Mouse (Mus musculus) Patski (cell line): ENCODE results near the gene Vmn1r55. TPM values are rescaled to one million over a fixed set of nuclear protein-coding genes. Genes with fewer than 3 reads are reported as not detected.

Experiments used
- ATAC-seq: fragments of 100-300 bp; one replicate; pipeline ENCODE4 v1.8.0; 2021
- CTCF ChIA-PET: fragments of 350-600 bp; sonication (Branson Sonifier 250); formaldehyde crosslinking; loops from one replicate; lab custom pipeline; 2022; ENCODE audit warnings: inconsistent platforms; lab: Charles Lee
- POLR2A ChIA-PET: fragments of 350-600 bp; sonication (Branson Sonifier 250); formaldehyde crosslinking; loops from one replicate; lab custom pipeline; 2022; ENCODE audit warnings: antibody characterized with exemption, inconsistent platforms; lab: Charles Lee
- DNase-seq: peaks from one replicate; pipeline ENCODE4 v3.0.0-alpha.2; 2011; ENCODE audit warnings: low read depth, low spot score
- H3K27me3 ChIP-seq: fragments of 371-371 bp; one replicate; pipeline ENCODE4 v1.5.1; 2021
- CTCF ChIP-seq: fragments of 100-300 bp; IDR thresholded peaks from one replicate; pipeline ENCODE4 v1.5.1; 2021
- in situ Hi-C: fragments of 300-500 bp; cut with MboI; formaldehyde crosslinking; loops from 3 replicates; pipeline ENCODE4 v1.11.1; 2018; ENCODE audit warnings: low pct_unique_long_range_greater_than_20kb, mixed read lengths
- polyA plus RNA-seq: library from polyadenylated mRNA; unstranded; gene quantifications from one replicate; pipeline ENCODE4 v1.2.3, GENCODE M21; 2021

The Vmn1r55 gene
- polyA plus RNA-seq, 1 experiment from 2014 or later = under 0.01 TPM

DNA sequence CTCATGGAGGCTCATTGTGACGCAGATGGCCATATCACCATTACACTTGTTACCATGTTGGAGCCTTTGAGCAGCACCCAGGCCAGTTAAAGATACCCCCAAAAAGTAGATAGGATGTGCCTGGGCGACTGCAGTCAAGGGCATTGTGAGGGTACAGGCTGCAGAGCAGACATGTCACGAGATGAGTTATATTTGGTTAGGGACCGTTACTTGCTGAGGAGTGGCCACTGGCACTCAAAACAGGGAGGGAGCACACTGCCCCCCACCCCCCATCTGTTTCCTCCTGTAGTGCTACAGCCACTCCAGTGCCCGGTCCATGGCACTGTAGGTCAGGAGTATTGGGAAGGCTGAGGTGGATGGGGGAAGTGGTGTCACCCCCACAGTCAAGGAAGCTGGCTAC, 50.7 kb downstream of the Vmn1r55 start:
- no peak for TF ChIP-seq CTCF
- ATAC-seq (no peak), DNase-seq (no peak)
- in situ Hi-C loops = loop anchor here (25.0 kb wide), 1 partner anchor 936 kb away; the partner anchor contains the start of genes Cdc42ep5 and Leng9
- ChIA-PET POLR2A (no interaction called here), CTCF (no interaction called here)
- no peaks in the 10 kb centered on the region for H3K27me3 ChIP-seq

DNA sequence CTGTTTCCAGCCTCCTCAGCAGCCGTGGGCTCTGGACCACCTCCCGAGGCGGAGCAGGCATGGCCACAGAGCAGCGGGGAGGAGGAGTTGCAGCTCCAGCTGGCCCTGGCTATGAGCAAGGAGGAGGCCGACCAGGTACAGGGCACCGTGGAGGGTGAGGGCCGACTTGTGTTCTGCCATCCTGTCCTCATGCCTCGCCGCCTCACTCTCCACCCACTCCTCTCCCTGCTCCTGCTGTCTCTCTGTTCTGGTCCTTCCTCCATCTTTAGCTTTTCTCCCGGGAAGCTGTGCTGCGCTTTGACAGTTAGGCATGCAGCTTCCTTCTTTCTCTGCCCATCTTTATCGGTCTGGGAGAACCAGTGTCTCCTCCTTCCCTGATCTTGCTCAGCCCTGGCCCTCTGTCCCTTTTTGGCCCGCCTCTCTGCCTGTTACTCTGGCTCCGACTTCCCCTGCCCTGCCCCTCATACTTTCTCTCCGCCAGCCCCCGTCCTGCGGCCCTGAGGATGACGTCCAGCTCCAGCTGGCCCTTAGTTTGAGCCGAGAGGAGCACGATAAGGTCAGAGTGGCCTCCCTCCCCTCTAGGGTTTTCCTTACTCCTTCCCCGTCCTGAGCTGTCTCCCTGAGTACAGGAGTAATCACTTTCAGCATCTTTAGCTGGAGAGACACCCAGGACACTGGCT, 56.5 kb downstream of the Vmn1r55 start:
- no peak for TF ChIP-seq CTCF
- in situ Hi-C loops = loop anchor here (25.0 kb wide), 1 partner anchor 931 kb away; the partner anchor contains the start of genes Cdc42ep5 and Leng9
- DNase-seq (no peak), ATAC-seq (no peak)
- POLR2A ChIA-PET = interaction anchor here (0.6 kb wide), 2 partner anchors 10 to 393 kb away, joined by 3 to 5 read pairs; no protein-coding TSS in a partner anchor
- H3K27me3 ChIP-seq = no peaks in the 10 kb centered on the region
- CTCF ChIA-PET = no interaction called here

DNA sequence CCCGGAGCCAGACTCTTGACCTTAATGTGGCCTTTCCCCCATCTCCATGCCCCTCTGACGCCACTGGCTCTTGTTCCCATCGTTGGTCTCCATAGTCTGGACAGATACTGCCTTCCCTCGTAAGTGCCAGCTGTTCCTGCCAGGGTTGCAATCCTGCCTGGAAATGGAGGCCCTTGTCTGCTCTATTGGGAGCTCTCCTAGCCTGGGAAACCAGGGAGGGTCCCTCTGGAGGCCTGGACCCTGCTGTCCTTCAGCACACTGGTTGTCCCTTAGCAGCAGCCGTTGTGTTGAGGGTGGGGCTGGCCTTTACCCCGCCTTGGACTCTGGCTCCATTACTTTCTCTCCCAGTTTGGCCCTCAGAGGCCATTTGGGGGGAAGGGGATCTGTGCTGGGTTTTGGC, 57.1 kb downstream of the Vmn1r55 start:
- POLR2A ChIA-PET = interaction anchor here (0.6 kb wide), 1 partner anchor 392 kb away, joined by 5 read pairs; no protein-coding TSS in a partner anchor
- ATAC-seq (no peak), DNase-seq (no peak)
- in situ Hi-C loops = loop anchor here (25.0 kb wide), 1 partner anchor 930 kb away; the partner anchor contains the start of genes Cdc42ep5 and Leng9
- CTCF ChIA-PET = no interaction called here
- H3K27me3 ChIP-seq = no peaks in the 10 kb centered on the region
- TF ChIP-seq CTCF = no peak

DNA sequence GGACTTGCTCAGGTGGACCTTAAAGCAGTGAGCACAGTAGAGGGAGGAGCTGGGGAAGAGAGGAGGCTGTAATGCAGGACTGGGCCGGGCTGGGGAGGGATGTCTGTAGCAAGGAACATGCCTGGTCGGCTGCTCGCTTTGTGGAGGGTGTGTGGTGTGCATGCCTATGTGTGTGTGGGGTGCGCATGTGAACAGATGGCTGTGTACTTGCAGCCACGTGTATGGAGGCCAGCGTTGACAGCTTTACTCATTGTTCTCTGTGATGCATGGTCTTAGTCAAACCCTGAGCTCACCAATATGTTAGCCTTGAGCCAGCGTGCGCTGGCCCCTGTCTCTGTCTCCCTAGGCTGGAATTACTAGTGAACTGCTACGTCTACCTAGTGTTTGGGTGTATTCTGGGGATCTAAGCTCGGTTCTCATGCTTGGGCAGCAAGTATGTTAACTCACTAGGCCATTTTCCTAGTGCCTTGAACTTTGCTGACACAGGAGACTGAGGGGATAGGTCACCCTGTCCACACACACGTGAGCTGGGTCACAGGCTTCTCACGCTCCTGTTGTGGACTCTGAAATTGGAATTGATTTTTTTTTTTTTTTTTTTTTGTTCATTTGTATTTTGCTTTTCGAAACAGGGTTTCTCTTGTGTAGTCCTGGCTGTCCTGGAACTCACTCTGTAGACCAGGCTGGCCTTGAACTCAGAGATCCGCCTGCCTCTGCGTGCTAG, 58.3 kb downstream of the Vmn1r55 start:
- TF ChIP-seq CTCF = no peak
- H3K27me3 ChIP-seq = no peaks in the 10 kb centered on the region
- DNase-seq (no peak), ATAC-seq (no peak)
- ChIA-PET CTCF (interaction anchor here (0.8 to 1.0 kb wide), 2 partner anchors 8 to 9 kb away, joined by 3 read pairs; no protein-coding TSS in a partner anchor), POLR2A (no interaction called here)
- in situ Hi-C loops = loop anchor here (25.0 kb wide), 1 partner anchor 929 kb away; the partner anchor contains the start of genes Cdc42ep5 and Leng9

DNA sequence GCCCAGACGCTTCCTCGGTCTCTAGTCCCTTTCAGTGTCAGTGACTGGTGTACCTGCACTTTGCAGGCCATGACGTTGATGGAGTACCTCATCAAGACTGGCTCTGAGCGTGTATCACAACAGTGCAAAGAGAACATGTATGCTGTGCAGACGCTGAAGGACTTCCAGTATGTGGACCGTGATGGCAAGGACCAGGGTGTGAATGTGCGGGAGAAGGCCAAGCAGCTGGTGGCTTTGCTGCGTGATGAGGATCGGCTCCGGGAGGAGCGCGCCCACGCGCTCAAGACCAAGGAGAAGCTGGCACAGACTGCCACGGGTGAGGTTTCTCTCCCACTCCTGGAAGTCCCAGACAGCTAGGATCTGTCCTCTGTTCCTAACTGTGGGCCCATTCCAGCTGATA, 59.6 kb downstream of the Vmn1r55 start:
- no peak for ATAC-seq
- H3K27me3 ChIP-seq = no peaks in the 10 kb centered on the region
- ChIA-PET POLR2A (no interaction called here), CTCF (no interaction called here)
- no peak for TF ChIP-seq CTCF
- DNase-seq = no peak
- in situ Hi-C loops = loop anchor here (25.0 kb wide), 1 partner anchor 928 kb away; the partner anchor contains the start of genes Cdc42ep5 and Leng9

DNA sequence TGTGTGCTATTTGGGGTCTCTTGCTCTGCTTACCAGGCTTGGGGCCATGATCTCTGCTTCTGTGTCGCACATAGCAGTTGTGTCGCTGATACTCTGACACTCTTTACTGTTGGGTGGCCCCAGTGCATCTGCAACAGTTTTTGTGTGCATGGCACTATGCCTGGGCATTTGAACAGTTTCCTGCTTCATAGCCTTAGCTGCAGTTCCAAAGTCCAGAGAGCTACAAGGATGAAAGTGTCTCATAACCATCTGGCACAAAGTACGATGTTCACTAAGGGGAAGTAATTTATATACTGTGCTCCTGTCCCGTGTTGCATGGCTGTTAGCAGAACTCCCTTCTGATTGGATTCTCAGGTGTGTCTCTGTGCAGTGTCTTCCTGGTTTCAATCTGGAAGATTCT, 61.6 kb downstream of the Vmn1r55 start:
- in situ Hi-C loops = loop anchor here (25.0 kb wide), 1 partner anchor 926 kb away; the partner anchor contains the start of genes Cdc42ep5 and Leng9
- ATAC-seq (no peak), DNase-seq (no peak)
- POLR2A ChIA-PET = interaction anchor here (0.6 kb wide), 1 partner anchor 25 kb away, joined by 3 read pairs; no protein-coding TSS in a partner anchor
- CTCF ChIA-PET = no interaction called here
- no peak for TF ChIP-seq CTCF
- H3K27me3 ChIP-seq = no peaks in the 10 kb centered on the region

DNA sequence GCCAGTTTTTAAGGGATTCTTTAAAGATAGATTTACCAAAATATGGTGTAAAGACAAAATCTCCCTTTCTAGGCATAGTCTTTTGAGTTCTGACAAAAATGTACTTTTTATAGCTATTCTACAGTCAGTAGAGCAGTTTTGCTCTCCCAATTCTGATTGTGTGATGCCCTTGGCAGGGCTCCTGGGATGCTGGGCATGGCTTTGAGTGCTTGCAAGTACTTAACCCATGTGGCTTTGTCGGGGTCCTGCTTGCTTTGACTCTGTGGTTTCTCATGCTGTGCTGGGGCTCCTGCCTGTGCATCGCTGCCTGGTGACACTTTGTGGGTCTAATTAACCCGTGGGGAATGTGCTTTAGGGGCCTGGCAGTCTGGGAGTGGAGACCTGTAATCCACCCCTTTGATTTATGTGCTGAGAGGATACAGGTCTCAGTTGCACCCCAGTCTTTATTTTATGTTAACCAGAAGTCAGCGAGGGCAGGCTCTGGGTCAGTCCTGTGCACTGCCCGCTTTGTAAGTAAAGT, 62.5 kb downstream of the Vmn1r55 start:
- in situ Hi-C loops = loop anchor here (25.0 kb wide), 1 partner anchor 925 kb away; the partner anchor contains the start of genes Cdc42ep5 and Leng9
- DNase-seq (no peak), ATAC-seq (no peak)
- ChIA-PET CTCF (interaction anchor here (0.6 kb wide), 2 partner anchors 10 to 22 kb away, joined by 3 to 4 read pairs; no protein-coding TSS in a partner anchor), POLR2A (no interaction called here)
- H3K27me3 ChIP-seq = no peaks in the 10 kb centered on the region
- no peak for TF ChIP-seq CTCF

DNA sequence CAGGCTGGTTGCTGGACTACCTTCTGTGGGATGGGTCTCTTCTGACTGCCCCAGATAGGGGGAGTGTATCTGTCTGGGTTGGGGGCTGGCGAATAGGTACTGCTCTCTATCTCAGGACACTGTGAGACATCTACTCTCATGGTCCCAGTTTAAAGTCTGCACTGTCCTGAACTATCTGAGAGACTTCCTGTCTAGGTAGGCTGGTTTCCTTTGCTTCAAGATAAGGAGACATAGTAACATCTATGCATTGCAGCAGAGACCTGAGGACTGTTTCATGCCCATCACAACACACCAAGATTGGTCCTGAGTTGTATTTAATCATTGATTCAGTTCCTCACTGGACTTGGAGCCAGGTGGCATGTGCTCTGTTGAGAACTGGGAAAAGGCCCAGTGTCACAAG, 64.0 kb downstream of the Vmn1r55 start:
- TF ChIP-seq CTCF = no peak
- no peaks in the 10 kb centered on the region for H3K27me3 ChIP-seq
- CTCF ChIA-PET = no interaction called here

DNA sequence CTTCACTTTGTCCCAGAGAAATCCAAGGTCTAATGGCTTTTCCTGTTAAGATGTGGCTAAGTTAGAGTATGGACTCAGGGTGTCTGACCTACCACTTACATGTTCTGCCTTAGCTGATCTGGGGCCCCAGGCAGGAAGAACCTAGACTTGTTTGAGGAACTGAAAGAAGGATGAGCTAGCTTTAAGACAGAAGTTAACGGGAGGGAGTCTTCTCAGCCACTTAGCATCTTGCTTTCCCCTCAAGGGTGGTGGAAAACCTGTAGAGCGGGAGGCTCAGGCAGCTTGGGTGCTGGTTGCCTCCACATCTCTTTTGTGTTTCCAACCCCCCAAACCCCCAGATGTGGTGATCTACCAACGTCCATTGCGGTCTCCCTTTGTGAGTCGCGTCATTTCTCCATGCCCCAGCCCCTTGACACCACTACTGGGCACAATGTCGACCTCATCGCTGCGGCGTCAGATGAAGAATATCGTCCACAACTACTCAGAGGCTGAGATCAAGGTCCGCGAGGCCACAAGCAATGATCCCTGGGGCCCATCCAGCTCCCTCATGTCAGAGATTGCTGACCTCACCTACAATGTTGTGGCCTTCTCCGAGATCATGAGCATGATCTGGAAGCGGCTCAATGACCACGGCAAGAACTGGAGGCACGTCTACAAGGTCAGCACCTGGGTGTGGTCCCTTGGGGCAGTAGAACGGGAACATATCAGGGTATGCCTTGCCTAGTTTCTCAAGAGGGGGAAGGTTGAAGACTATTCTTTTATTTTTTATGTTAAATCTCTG, 66.0 kb downstream of the Vmn1r55 start:
- DNase-seq = no peak
- no peaks in the 10 kb centered on the region for H3K27me3 ChIP-seq
- ChIA-PET POLR2A (interaction anchor here (0.9 kb wide), 1 partner anchor 22 kb away, joined by 3 read pairs; no protein-coding TSS in a partner anchor), CTCF (interaction anchor here (0.9 to 1.0 kb wide), 2 partner anchors 8 to 34 kb away, joined by 3 read pairs; no protein-coding TSS in a partner anchor)
- TF ChIP-seq CTCF = no peak
- in situ Hi-C loops = loop anchor here (25.0 kb wide), 1 partner anchor 921 kb away; the partner anchor contains the start of genes Cdc42ep5 and Leng9
- no peak for ATAC-seq

More for the DNA sequence above, 64.0 kb downstream of the Vmn1r55 start:
- no peak for ATAC-seq
- no peak for DNase-seq
- POLR2A ChIA-PET = no interaction called here
- in situ Hi-C loops = loop anchor here (25.0 kb wide), 1 partner anchor 923 kb away; the partner anchor contains the start of genes Cdc42ep5 and Leng9
